Mouse (Mus musculus) hindbrain, embryonic 12.5 days (tissue): ENCODE data around the gene Snap91. TPM values are rescaled to one million over a fixed set of nuclear protein-coding genes. Genes with fewer than 3 reads are reported as not detected.

Source experiments
- ATAC-seq: fragments of 200-750 bp; cut with Nextera tagmentation; 2 replicates; pipeline ENCODE4 v1.8.0; 2017; ENCODE audit warnings: moderate TSS enrichment; ENCODE audit not compliant: low FRiP score
- H3K27ac ChIP-seq: fragments of 300-500 bp; sonication (generic); 2 replicates; pipeline ENCODE4 v1.5.1; 2016; ENCODE audit warnings: mild to moderate bottlenecking
- H3K27me3 ChIP-seq: fragments of 300-500 bp; sonication (generic); 2 replicates; pipeline ENCODE4 v1.6.1; 2016; ENCODE audit warnings: mild to moderate bottlenecking
- H3K36me3 ChIP-seq: fragments of 300-500 bp; sonication (generic); 2 replicates; pipeline ENCODE4 v1.6.1; 2016; ENCODE audit warnings: mild to moderate bottlenecking
- H3K4me1 ChIP-seq: fragments of 300-500 bp; sonication (generic); 2 replicates; pipeline ENCODE4 v1.6.1; 2016
- H3K4me2 ChIP-seq: fragments of 300-500 bp; sonication (generic); replicated peaks from 2 replicates; pipeline ENCODE4 v1.6.1; 2016; ENCODE audit warnings: mild to moderate bottlenecking
- H3K4me3 ChIP-seq: fragments of 300-500 bp; sonication (generic); 2 replicates; pipeline ENCODE4 v1.5.1; 2016; ENCODE audit warnings: mild to moderate bottlenecking
- H3K9ac ChIP-seq: fragments of 300-500 bp; sonication (generic); 2 replicates; pipeline ENCODE4 v1.6.1; 2016; ENCODE audit warnings: mild to moderate bottlenecking, moderate library complexity
- H3K9me3 ChIP-seq: fragments of 300-500 bp; sonication (generic); replicated peaks from 2 replicates; pipeline ENCODE4 v1.6.1; 2016; ENCODE audit warnings: mild to moderate bottlenecking
- WGBS: fragments of 180-500 bp; shearing (Covaris S2); methylation state at CpG from one replicate; pipeline ENCODE4 v1.1.7; 2016; 5-methylcytosine and 5-hydroxymethylcytosine counted together
- polyA plus RNA-seq: library from polyadenylated mRNA; unstranded; fragments of >200 nt; fragmentation: Nextera tagmentation; extraction: Ambion mirVana; gene quantifications from 2 replicates; pipeline ENCODE4 v1.2.1, GENCODE M21; 2016

Gene Snap91
- 52.9 and 60.4 TPM in 2 replicates for polyA plus RNA-seq

DNA sequence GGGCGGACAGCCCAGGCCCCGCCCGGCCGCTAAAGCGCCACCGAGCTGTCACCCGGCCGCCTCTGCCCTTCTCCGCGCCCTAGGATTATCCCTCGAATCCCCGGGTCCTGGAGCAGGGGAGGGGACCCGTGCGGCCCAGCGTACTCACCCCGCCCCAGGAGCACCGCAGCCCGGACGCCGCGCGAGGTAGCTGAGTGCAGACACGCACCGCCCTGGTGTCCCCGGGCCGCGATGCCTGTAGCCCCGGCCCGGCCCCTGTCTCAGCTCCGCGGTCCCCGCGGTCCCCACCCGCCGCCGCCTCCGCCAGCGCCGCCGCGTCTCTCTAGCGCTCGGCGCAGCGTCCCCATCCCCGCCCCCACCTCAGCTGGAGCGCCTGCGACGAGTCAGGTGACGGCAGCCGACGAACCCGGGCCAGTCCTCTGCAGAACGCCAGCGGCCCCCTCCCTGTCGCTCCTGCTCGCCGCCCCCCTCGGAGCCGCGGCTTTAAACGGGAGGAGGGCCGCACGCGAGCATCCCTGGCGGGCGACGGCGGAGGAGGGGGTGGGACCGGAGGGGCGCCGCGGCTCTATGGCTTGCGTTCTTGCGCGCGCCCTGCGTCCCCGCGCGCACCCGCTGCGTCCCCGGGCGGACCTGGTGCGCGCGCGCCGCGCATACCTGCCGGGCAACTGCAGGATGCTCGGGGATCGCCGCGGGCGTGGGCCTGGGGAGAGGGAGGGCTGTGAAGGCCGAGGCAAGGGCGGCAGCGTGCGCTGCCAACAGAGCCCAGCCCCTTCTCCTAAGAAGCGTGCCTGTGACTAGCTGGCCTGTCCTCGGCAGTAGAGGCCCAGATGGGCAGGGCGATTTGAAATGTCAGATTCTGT lies at the start of gene Snap91:
Gene Snap91, minus strand, starts transcription at position 542 of the 860 bp plus-strand sequence.
- H3K4me2 ChIP-seq, result peak within 1 kb of the TSS; percentile 87
- peak; percentile 95 for ATAC-seq
- WGBS, result under 1% methylated on average over 72 of the region's 104 CpGs
- no peaks in the 10 kb centered on the region for H3K9me3 ChIP-seq
- no peaks in the 10 kb centered on the region for H3K36me3 ChIP-seq
- H3K4me1 ChIP-seq, result peaks cover 7% of the 10 kb centered on the region
- peaks cover 28% of the 10 kb centered on the region for H3K27me3 ChIP-seq
- H3K4me3 ChIP-seq, result peak within 1 kb of the TSS; percentile 84
- peak within 1 kb of the TSS; percentile 85 for H3K9ac ChIP-seq
- peak within 1 kb of the TSS; percentile 95 for H3K27ac ChIP-seq

DNA sequence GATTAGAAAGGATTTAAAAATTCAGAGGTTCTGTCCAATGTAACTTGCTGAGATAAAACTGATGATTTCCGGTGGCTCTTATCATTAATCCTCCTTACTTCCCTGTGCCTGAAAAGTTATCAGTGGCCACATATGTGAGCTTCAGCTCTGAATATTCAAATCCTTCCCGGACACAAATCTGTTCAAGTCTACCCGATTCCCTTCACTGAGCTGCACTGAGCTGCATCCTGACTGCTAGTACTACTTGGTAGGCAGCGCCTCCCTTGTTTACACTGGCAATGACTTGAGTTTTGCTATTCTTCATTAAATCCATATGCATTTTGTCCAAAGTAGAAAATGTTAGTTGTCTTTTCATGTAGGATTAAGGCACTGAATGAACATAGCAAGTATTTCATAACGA lies 46.1 kb upstream of the Snap91 start:
- Histone ChIP-seq H3K4me1 (no peaks in the 10 kb centered on the region), H3K4me3 (no peak overlapping the region), H3K9me3 (no peaks in the 10 kb centered on the region), H3K27me3 (no peaks in the 10 kb centered on the region), H3K4me2 (no peak overlapping the region), H3K36me3 (no peaks in the 10 kb centered on the region), H3K27ac (no peak overlapping the region), H3K9ac (no peak overlapping the region)
- ATAC-seq, result no peak
- WGBS, result 83% methylated on average over 5 of the region's 5 CpGs

DNA sequence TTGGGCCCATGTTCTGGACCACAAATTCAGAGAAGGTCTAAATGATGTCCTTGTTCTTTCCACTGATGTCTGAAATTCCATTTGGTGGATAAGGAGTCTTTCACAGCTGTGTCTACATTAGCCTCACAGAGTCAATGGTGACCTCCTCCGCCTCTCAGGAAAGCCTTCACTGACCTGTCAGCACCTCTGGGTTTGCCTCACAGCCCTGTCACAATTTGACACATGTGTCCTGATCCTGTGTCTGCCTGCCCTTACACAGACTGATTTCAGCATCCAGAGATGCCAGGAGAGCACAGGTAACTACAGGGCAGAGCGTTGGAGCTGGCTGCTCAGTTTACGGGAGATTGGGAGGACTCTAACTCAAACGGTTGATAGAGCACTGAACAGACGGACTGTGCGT lies 45.2 kb upstream of the Snap91 start:
- H3K36me3 ChIP-seq, result no peaks in the 10 kb centered on the region
- H3K4me3 ChIP-seq, result no peak overlapping the region
- H3K4me2 ChIP-seq, result no peak overlapping the region
- H3K27me3 ChIP-seq, result no peaks in the 10 kb centered on the region
- WGBS, result 69% methylated on average over 6 of the region's 6 CpGs
- no peaks in the 10 kb centered on the region for H3K9me3 ChIP-seq
- ATAC-seq, result no peak
- no peaks in the 10 kb centered on the region for H3K4me1 ChIP-seq
- H3K9ac ChIP-seq, result no peak overlapping the region
- H3K27ac ChIP-seq, result no peak overlapping the region

DNA sequence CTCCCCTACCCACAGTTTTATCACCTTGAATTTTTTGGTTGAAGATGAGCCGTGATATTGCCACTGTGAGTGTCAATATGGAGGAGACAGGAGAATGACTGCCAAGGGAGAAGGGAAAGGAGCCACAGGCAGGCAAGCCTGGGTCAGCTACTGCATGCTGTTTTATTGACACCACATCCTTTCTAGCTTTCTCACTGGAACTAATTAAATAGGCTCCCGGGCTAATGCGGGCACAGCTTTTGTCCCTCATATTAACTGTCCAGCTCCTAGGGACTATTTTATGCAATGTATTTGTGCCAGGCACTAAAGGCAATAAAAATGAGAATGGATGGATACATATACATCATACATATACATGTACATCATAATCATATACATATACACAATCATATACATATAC lies 42.0 kb upstream of the Snap91 start:
- Histone ChIP-seq H3K27me3 (no peaks in the 10 kb centered on the region), H3K36me3 (no peaks in the 10 kb centered on the region), H3K4me3 (no peak overlapping the region), H3K4me1 (no peaks in the 10 kb centered on the region), H3K4me2 (no peak overlapping the region), H3K9me3 (no peaks in the 10 kb centered on the region), H3K9ac (no peak overlapping the region), H3K27ac (no peak overlapping the region)
- 39% methylated on average over 3 of the region's 3 CpGs for WGBS
- ATAC-seq, result no peak

DNA sequence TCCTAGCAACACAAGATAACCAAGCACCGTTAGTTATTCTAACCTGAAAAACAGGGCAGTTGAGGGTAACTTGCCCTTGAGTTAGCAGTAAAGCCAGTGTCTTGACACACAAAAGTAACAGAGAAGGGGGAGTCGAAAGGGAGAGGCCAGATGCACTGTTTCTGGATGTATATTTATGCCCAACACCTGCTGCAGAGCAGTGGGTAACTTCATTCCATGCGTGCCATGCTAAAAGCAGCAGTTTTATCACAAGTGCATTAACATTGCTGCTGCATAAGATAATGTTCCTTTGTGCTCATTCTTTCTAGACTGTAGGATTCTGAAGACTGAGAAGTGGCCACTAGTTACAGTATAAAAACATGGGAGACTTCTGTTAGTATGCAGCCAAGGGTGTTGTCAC lies 36.1 kb upstream of the Snap91 start:
- Histone ChIP-seq H3K36me3 (no peaks in the 10 kb centered on the region), H3K9ac (no peak overlapping the region), H3K4me3 (no peak overlapping the region), H3K27me3 (no peaks in the 10 kb centered on the region), H3K9me3 (no peaks in the 10 kb centered on the region), H3K27ac (no peak overlapping the region), H3K4me1 (no peaks in the 10 kb centered on the region), H3K4me2 (no peak overlapping the region)
- 89% methylated on average over 3 of the region's 3 CpGs for WGBS
- no peak for ATAC-seq

DNA sequence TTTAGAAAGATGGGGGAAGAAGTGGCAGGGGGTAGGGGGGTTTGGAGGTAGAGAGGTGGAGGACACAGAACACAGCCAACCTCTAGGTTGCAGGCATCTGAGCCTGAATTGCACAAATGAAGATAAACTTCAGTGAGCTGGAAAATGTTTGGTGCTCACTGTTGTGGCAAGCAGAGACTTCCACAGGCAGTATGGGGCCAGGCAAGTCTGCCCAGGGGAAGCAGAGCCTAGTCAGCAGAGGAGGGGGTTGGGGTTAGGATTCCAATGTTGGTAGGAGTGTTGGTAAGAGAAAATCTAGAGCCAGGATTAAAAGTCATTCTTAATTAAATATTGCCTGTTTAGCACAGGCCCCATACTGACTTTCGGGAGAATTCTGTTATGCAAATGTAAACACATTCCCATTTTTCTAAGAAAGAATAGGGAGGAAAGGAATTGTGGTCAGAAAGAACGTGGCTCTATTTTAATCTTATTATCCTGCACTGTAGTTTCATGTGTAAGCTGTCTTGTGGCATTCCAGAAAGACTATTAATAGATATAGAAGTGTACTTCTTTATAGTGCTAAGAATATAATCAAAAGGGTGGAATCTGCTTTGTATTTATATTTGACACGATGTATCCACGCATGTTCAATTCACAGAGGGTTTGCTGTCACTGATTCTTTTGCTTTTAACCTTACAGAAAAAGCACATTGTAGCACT lies 19.2 kb upstream of the Snap91 start:
- WGBS, result 67% methylated on average over 4 of the region's 4 CpGs
- H3K27me3 ChIP-seq, result no peaks in the 10 kb centered on the region
- H3K9me3 ChIP-seq, result no peaks in the 10 kb centered on the region
- no peak overlapping the region for H3K27ac ChIP-seq
- no peak for ATAC-seq
- no peaks in the 10 kb centered on the region for H3K4me1 ChIP-seq
- H3K4me2 ChIP-seq, result no peak overlapping the region
- no peak overlapping the region for H3K9ac ChIP-seq
- H3K36me3 ChIP-seq, result no peaks in the 10 kb centered on the region
- H3K4me3 ChIP-seq, result no peak overlapping the region

DNA sequence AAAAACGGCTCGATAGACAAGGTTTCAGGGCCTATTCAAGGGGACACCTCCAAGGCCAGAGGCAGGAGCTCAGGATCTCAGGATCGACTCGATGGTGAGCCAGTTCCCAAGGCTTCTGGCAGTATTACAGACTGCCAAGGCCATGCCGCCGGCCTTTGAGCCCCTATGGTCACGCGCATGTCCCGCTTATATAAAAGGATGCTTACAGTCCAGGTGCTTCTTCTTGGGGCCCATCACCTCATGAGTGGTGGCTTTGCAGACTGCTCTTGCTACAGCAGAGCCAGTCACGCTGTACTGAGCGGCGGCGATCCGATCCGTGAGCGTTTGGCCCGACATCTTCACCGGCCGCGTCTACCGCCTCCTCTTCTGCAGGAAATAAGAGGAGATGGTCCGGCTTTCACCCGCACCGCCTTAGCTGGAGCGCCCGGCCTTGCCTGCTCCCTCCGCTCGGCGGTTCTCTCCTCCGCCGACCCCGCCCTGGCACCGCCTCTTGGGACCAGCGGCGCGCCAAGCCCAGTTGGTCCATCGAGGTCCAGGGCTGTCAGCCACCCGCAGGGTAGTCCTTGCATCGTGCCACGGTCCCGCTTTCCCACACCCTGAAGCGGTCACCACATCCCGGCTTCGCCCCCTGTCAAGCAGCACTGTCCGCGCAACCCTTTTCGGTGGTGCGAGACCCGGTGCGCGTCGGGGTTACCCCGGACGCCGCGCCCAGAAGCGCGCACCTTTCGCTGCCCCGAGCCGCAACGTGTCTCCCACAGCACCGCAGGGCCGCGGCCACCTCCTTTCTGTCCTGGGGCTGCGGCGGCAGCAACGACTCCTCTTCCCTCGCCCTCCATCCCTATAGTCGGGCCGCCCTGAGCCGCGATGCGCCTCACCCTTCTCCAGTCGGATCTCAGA lies 990 bp downstream of the Snap91 start:
- peak; percentile 50 for ATAC-seq
- peak overlapping the region; percentile 87 for H3K4me2 ChIP-seq
- H3K9ac ChIP-seq, result peak overlapping the region; percentile 85
- H3K36me3 ChIP-seq, result no peaks in the 10 kb centered on the region
- peaks cover 28% of the 10 kb centered on the region for H3K27me3 ChIP-seq
- H3K9me3 ChIP-seq, result no peaks in the 10 kb centered on the region
- H3K4me1 ChIP-seq, result peaks cover 7% of the 10 kb centered on the region
- H3K4me3 ChIP-seq, result peak overlapping the region; percentile 84
- H3K27ac ChIP-seq, result peak overlapping the region; percentile 95
- under 1% methylated on average over 75 of the region's 75 CpGs for WGBS

DNA sequence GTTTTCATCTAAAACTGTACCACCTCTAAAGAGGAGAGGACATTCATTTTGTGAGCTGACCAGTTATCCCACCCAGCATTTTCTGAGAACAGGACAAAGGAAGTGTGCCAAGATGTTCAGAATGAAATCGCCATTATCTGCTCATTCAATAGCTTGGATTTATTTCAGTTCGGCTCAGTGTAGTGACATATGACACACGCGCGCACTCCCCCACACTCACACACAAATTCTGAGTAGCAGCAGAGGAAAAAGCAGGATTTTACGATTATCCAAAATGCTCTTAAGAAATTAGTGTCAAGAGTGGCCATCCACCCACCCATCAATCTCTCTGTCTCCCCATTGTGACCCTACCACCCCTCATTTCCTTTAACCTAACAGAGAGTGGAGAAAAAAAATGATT lies 1.7 kb downstream of the Snap91 start:
- ATAC-seq, result no peak
- Histone ChIP-seq H3K27ac (peak overlapping the region; percentile 95), H3K4me2 (peak overlapping the region; percentile 87), H3K4me3 (peak overlapping the region; percentile 84), H3K27me3 (peaks cover 28% of the 10 kb centered on the region), H3K9me3 (no peaks in the 10 kb centered on the region), H3K4me1 (peaks cover 7% of the 10 kb centered on the region), H3K36me3 (no peaks in the 10 kb centered on the region), H3K9ac (peak overlapping the region; percentile 85)
- WGBS, result 59% methylated on average over 6 of the region's 6 CpGs

DNA sequence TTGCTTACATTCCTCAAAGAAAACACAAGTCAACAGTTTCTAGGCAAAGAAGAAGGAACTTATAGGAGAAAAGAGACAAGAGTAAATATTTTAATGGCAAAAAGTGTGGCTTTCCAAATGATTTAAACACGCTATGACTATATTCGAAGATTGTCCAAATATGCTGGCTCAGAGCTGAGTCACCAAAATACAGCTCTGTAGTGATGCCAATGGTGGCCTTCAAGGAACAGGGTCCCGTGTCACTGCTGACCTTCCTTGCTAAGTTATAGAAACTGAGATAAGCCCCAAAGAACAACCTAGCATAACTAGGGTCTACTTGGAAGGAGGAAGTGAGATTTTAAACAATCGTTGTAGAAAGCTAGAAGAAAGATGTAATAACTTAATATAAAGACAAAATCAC lies 6.8 kb downstream of the Snap91 start:
- Histone ChIP-seq H3K36me3 (no peaks in the 10 kb centered on the region), H3K4me3 (no peak overlapping the region), H3K27me3 (peaks cover 10% of the 10 kb centered on the region), H3K4me1 (peaks cover 6% of the 10 kb centered on the region; the same call in 1 of the 2 replicates), H3K9me3 (no peaks in the 10 kb centered on the region), H3K9ac (no peak overlapping the region), H3K4me2 (no peak overlapping the region), H3K27ac (no peak overlapping the region)
- WGBS, result 90% methylated on average over 4 of the region's 4 CpGs
- no peak for ATAC-seq

DNA sequence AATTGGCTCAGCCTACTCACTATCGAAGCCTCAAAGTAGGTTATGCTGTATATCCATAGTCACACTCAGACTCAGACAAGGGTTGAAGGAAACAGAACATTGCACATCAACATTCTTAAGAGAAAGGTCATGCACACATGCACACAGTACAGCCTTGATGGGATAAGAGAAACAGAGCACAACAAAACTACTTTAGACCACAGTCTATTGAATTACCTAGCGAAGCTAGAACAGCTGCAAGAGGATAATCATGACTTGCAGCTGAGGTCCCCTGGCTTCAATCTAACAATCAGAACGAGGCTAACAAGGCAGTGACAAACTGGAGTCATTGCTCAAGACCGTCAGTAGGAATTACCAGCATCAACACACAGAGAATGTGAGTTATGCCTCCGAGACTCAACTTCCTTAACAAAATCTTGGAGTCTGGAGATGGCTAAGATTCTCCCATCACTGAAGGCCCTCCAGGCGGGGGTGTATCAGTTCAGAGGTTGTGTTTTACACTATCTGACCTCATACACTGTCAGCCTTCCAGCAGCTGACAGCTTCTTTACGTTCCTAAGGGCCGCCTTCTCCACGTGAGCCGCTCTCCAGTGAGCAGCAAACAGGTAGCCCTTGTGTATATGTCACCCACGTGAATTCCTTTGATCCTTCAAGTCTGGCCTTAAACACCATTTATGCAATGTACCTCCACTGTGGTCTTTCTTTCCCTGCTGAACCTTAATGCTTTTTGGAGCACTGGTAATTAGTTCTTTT lies 10.7 kb downstream of the Snap91 start:
- WGBS, result 64% methylated on average over 11 of the region's 11 CpGs
- H3K4me2 ChIP-seq, result no peak overlapping the region
- ATAC-seq, result 0 out of 2 replicates have a peak, but pooled peaks have one; percentile 35

DNA sequence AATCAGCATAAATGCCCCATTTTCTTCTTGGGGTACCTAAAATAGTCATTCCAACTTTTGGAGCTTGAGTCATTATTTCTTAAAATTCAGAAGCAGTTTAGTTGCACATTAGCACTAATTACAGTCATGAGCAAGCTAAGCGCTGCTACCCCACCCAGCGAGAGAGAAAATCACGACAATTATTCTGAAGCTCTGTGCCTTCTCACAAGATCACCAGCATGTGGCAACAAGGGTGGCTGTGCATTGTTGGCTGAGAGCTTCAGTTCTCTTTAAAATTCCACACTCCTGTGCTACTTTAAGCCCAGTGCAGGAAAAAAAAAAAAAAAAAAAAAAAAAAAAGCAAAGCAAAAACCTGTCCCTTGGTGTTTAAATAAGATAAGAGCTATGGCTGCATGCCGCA lies 22.4 kb downstream of the Snap91 start:
- no peaks in the 10 kb centered on the region for H3K36me3 ChIP-seq
- H3K4me1 ChIP-seq, result no peaks in the 10 kb centered on the region
- H3K9me3 ChIP-seq, result no peaks in the 10 kb centered on the region
- no peak overlapping the region for H3K27ac ChIP-seq
- H3K4me2 ChIP-seq, result no peak overlapping the region
- ATAC-seq, result no peak
- no peak overlapping the region for H3K4me3 ChIP-seq
- no peaks in the 10 kb centered on the region for H3K27me3 ChIP-seq
- no peak overlapping the region for H3K9ac ChIP-seq
- WGBS, result 91% methylated on average over 4 of the region's 4 CpGs

More for the DNA sequence above, 10.7 kb downstream of the Snap91 start:
- H3K4me3 ChIP-seq, result no peak overlapping the region
- no peaks in the 10 kb centered on the region for H3K9me3 ChIP-seq
- no peaks in the 10 kb centered on the region for H3K27me3 ChIP-seq
- H3K27ac ChIP-seq, result no peak overlapping the region
- H3K4me1 ChIP-seq, result peaks cover 6% of the 10 kb centered on the region; the same call in 1 of the 2 replicates
- no peaks in the 10 kb centered on the region for H3K36me3 ChIP-seq
- H3K9ac ChIP-seq, result no peak overlapping the region
